Mouse (Mus musculus): ENCODE measurements around the gene Tspan7.

The Tspan7 gene

DNA sequence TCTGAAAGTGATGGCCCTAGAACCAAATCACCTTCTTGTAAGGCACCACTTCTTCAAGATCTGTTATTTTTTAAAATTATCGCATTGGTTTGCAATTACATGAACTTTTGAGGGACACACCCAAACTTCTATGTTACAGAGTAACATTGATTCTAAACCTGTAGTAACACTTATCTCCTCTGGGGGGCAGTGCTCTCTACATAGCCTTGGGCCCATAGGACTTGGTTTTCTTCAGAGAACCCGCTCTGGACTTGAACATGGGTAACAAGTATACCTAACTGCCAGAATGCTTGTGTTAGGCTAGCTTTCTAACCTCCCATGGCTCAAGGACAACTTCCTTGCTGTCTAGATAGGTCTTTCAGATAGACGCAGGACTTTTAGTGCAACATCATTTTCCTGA is 64.8 kb downstream of the Tspan7 start:
- DNase-seq (ENCODE audit: low read depth), result peak; percentile 9

DNA sequence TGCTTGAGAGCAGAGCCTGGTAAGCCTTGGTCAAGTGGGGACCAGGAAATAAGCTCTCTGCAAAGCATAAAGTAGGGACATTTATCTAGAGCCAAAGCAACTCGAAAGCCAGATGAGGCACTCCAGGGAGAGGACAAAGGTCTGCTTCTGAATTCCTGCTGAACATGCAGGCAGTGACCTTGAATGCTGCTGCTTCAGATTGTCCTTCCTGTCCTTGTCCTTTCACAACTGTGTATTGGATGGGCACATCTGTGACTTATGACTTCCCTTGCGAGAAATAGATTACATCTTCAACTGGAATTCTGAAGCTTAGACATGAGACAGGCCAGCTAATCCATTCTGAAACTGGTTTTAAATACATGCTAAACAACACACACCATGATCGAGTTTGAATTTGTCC is 71.9 kb downstream of the Tspan7 start:
- no peak for DNase-seq (ENCODE audit: low read depth)

DNA sequence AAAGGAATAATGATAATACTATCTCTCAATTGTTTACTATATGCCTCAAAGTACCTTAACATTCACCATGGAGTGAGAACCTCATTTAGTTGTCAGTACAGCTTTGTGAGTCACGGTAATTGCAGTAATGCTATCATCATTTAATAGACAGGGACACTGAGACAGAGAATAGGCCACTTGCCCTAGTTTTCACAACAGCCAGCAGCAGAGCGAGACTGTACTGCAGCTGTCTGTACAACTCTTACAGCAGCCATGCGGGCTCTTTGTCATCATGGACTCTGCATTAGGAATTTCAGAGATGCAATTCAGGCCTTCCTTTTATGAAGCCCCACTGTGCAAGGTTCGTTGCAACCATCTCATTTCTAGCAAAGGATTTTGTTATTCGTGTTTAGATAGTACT is 72.6 kb downstream of the Tspan7 start:
- no peak for DNase-seq (ENCODE audit: low read depth)

GRCm38 (mm10) chrX:10558625-10559024 is 73.7 kb downstream of the Tspan7 start:
- no peak for DNase-seq (ENCODE audit: low read depth)

- no peak for DNase-seq (ENCODE audit: low read depth)
Measured at GRCm38 (mm10) chrX:10565811-10566210, 80.9 kb downstream of the Tspan7 start.

- no peak for DNase-seq (ENCODE audit: low read depth)
Measured at GRCm38 (mm10) chrX:10574523-10574922, 89.6 kb downstream of the Tspan7 start.

DNA sequence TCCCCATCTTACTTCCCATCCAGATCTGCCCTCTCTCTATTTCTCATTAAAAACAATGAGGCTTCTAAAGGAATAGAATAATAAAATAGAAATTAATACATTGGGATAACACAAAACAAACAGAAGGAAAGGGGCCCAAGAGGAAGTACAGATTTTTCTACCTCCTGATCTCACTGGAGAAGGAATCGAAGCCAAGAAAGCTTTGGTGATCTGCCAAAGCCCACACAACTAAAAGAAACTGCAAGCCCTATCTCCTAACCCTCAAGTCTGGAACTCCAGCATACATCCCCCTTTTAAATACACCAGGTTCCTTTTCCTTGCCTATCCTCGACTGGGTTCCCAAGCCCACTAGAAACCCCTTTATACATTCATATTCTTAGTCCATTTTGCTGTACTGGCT is 90.4 kb downstream of the Tspan7 start:
- DNase-seq (ENCODE audit: low read depth), result no peak

- DNase-seq (ENCODE audit: low read depth), result no peak
Measured at GRCm38 (mm10) chrX:10576349-10576748, 91.4 kb downstream of the Tspan7 start.

- DNase-seq (ENCODE audit: low read depth), result peak; percentile 42
Measured at GRCm38 (mm10) chrX:10577356-10577755, 92.4 kb downstream of the Tspan7 start.

GRCm38 (mm10) chrX:10582731-10583130 is 97.8 kb downstream of the Tspan7 start:
- DNase-seq (ENCODE audit: low read depth), result no peak

DNA sequence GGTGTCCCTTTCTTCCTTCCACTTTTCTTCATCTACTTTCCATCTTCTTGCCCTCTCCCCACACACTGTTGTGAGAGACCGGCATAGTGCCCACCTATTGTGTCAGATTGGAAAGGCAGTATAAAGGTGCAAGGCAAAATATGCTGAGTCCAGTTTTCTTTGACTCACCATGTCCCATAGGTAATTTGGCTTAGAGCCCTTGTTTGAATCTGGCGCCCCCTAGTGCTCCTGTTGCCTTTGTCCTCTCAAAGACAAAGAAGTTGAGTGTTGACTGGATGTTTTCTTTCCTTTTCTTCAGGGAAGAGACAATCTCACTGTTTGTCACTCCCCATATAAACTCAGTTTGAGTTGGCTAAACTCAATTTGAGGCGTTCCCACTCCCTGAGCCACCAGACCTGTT is 107.3 kb downstream of the Tspan7 start:
- DNase-seq (ENCODE audit: low read depth), result no peak

DNA sequence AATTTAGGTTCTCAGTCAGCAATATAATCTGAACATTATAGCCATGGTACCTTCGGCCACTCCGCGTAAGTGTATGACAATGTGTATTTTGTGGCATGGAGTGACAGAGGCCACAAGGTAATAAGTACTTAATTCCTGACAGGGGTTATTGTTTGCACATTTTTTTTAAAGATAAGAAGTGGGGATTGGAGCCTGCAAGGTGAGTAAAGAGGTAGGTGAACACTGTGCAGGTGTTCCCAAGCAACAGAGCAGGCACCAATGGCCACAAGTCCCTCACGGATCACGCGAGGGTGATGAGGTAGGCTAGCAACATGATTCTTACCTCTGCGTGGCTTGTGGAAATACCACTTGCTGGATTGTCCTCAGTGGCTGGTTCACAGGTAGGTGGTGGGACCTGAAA is 108.6 kb downstream of the Tspan7 start:
- no peak for DNase-seq (ENCODE audit: low read depth)

GRCm38 (mm10) chrX:10617119-10617518 is 132.2 kb downstream of the Tspan7 start:
- DNase-seq (ENCODE audit: low read depth), result no peak

DNA sequence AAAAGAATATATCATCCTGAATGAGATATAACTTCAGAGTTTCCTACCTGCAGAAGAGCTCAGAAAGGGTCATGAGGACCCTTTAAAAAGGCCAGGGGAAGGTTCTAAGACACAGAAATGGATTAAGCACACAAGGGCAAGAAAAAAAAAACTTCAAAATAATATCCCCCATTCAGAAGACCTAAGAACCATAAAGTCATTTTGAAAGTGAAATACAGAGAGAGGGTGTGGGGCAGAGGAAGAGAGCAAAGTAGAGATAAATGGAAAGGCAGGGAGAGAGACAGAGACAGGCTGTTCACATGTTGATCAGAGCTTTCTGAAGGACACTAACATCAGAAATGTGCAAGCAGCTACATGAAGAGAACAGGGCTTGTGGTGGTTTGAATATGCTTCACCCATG is 156.1 kb downstream of the Tspan7 start:
- no peak for DNase-seq (ENCODE audit: low read depth)
